27 mouse cellular contexts compared by ENCODE assay signal in the genomic region with DNA sequence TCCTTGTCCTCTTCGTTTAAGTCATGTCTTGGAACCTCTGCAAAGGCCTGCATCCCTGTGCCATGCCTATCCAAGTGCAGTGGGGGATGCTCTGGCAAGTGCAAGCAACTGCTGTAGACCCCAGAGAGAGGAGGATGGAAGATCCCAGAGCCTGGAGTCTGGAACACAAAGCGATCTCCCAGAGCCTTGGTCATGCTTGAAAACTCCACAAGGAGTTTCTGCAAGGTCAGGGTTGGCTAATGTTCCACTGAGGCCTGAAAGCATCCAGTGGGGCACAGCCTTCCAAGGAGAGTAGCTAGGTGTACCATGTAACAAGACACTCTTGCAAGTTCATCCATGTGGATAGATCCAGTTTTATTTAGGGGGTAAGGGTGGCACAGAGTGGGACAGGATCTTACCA. TPM values are rescaled to one million over a fixed set of nuclear protein-coding genes. Genes with fewer than 3 reads are reported as not detected.
DNase-seq lines count a peak whose midpoint lies in the region; ATAC-seq and TF ChIP-seq lines count a peak whose summit lies in the region.
"Had no signal": no experiment of that assay in that cellular context is flagged by ENCODE, and none has a peak within 500 bp of the region (broad histone marks: within the 10 kb centered on the region; RNA-seq: fewer than 3 reads in every experiment).

No protein-coding gene starts in this region.

- H3K4me1 ChIP-seq in liver, postnatal 0 days (ENCODE audit: insufficient read depth): peaks cover 10% of the 10 kb centered on the region
- no peaks in the 10 kb centered on the region for H3K4me1 ChIP-seq in kidney, embryonic 14.5 days (ENCODE audit: control insufficient read depth, insufficient read depth, low read length)
- H3K4me1 ChIP-seq in hindbrain, embryonic 14.5 days (replicated peaks; ENCODE audit: control insufficient read depth, insufficient read depth, low read length): no peaks in the 10 kb centered on the region
- H3K4me1 ChIP-seq: forebrain, embryonic 15.5 days; heart, embryonic 10.5 days; hindbrain, embryonic 15.5 days; limb, embryonic 12.5 days; liver, embryonic 13.5 days had no signal

- no peak for TF ChIP-seq EP300 in liver, postnatal 0 days (IDR thresholded peaks at IDR 0.05; ENCODE audit: low read depth)

- H3K4me3 ChIP-seq in liver, postnatal 0 days (ENCODE audit: low read depth, low read length): no peak overlapping the region
- no peak overlapping the region for H3K4me3 ChIP-seq in kidney, embryonic 14.5 days (ENCODE audit: low read length)
- H3K4me3 ChIP-seq in hindbrain, embryonic 14.5 days (replicated peaks; ENCODE audit: low read length): no peak overlapping the region
- H3K4me3 ChIP-seq: forebrain, embryonic 15.5 days; heart, embryonic 10.5 days; hindbrain, embryonic 15.5 days; limb, embryonic 12.5 days; liver, embryonic 13.5 days had no signal

- H3K4me2 ChIP-seq in liver, postnatal 0 days (ENCODE audit: low read depth, low read length): no peak overlapping the region
- no peak overlapping the region for H3K4me2 ChIP-seq in kidney, embryonic 14.5 days (replicated peaks; ENCODE audit: low read depth, low read length)
- H3K4me2 ChIP-seq in hindbrain, embryonic 14.5 days (replicated peaks): no peak overlapping the region
- H3K4me2 ChIP-seq: forebrain, embryonic 15.5 days; hindbrain, embryonic 15.5 days; limb, embryonic 12.5 days; liver, embryonic 13.5 days; midbrain, embryonic 11.5 days had no signal

- intact Hi-C loops in left cerebral cortex, postnatal 25 days (cut with DNase I): no loop called here

- H3K27me3 ChIP-seq in liver, postnatal 0 days (ENCODE audit: insufficient read depth, low read length): no peaks in the 10 kb centered on the region
- no peaks in the 10 kb centered on the region for H3K27me3 ChIP-seq in kidney, embryonic 14.5 days (ENCODE audit: control insufficient read depth, insufficient read depth, low read length)
- H3K27me3 ChIP-seq in hindbrain, embryonic 14.5 days (ENCODE audit: control insufficient read depth, insufficient read depth, low read length): no peaks in the 10 kb centered on the region
- H3K27me3 ChIP-seq: forebrain, embryonic 15.5 days; hindbrain, embryonic 15.5 days; limb, embryonic 12.5 days; liver, embryonic 13.5 days had no signal

- peaks cover 10% of the 10 kb centered on the region for H3K36me3 ChIP-seq in liver, postnatal 0 days (replicated peaks; ENCODE audit: insufficient read depth, low read length)
- no peaks in the 10 kb centered on the region for H3K36me3 ChIP-seq in kidney, embryonic 14.5 days (ENCODE audit: control insufficient read depth, insufficient read depth, low read length)
- no peaks in the 10 kb centered on the region for H3K36me3 ChIP-seq in hindbrain, embryonic 14.5 days (replicated peaks; ENCODE audit: control insufficient read depth, insufficient read depth)
- H3K36me3 ChIP-seq: forebrain, embryonic 15.5 days; heart, embryonic 10.5 days; hindbrain, embryonic 15.5 days; limb, embryonic 12.5 days had no signal

- no peak overlapping the region for H3K9ac ChIP-seq in liver, postnatal 0 days (replicated peaks)
- no peak overlapping the region for H3K9ac ChIP-seq in kidney, embryonic 14.5 days (ENCODE audit: low read depth, low read length)
- H3K9ac ChIP-seq in hindbrain, embryonic 14.5 days: no peak overlapping the region
- H3K9ac ChIP-seq: forebrain, embryonic 15.5 days; hindbrain, embryonic 15.5 days; limb, embryonic 12.5 days; liver, embryonic 13.5 days had no signal

- H3K9me3 ChIP-seq in liver, postnatal 0 days (ENCODE audit: low read length): no peaks in the 10 kb centered on the region
- H3K9me3 ChIP-seq in kidney, embryonic 14.5 days (ENCODE audit: control insufficient read depth, low read length): no peaks in the 10 kb centered on the region
- no peaks in the 10 kb centered on the region for H3K9me3 ChIP-seq in hindbrain, embryonic 14.5 days (ENCODE audit: control insufficient read depth, low read length)
- H3K9me3 ChIP-seq: forebrain, embryonic 15.5 days; heart, embryonic 10.5 days; hindbrain, embryonic 15.5 days; limb, embryonic 12.5 days; liver, embryonic 13.5 days had no signal

- peak; percentile 16; the same call in 1 of the 2 replicates for ATAC-seq in liver, postnatal 0 days
- peak; percentile 78 for ATAC-seq in kidney, embryonic 14.5 days (ENCODE audit: low FRiP score, low TSS enrichment)
- no peak for ATAC-seq in hindbrain, embryonic 14.5 days (ENCODE audit: low FRiP score)
- ATAC-seq: activated CD4-positive, CD25-positive, alpha-beta regulatory T cell, adult 4 months; CD4-positive, CD25-positive, alpha-beta regulatory T cell, adult 4 months; forebrain, embryonic 15.5 days had no signal

- no peak for TF ChIP-seq CTCF in liver, postnatal 0 days (IDR thresholded peaks at IDR 0.05; ENCODE audit: low read depth)

- H3K27ac ChIP-seq in liver, postnatal 0 days (ENCODE audit: low read depth): peak overlapping the region; percentile 5; the same call in 1 of the 2 replicates
- peak overlapping the region; percentile 3; the same call in 1 of the 2 replicates for H3K27ac ChIP-seq in kidney, embryonic 14.5 days (ENCODE audit: low read depth, low read length)
- no peak overlapping the region for H3K27ac ChIP-seq in hindbrain, embryonic 14.5 days
- H3K27ac ChIP-seq: forebrain, embryonic 15.5 days; heart, embryonic 10.5 days; hindbrain, embryonic 15.5 days; limb, embryonic 12.5 days; liver, embryonic 13.5 days had no signal

- no peak for DNase-seq in liver, postnatal 0 days
- DNase-seq in liver: no peak
- peak; percentile 71 to 79 for DNase-seq in kidney, postnatal 36 days
- DNase-seq in yolk sac, embryonic 10.5 days (ENCODE audit: low spot score): peak; percentile 56
- DNase-seq in left cerebral cortex, postnatal 25 days (ENCODE audit: low spot score in 2 of 2): no peak
- no peak for DNase-seq in spleen, adult 12 weeks (ENCODE audit: low spot score)
- DNase-seq in hindbrain, embryonic 14.5 days (ENCODE audit: low spot score): no peak
- DNase-seq: adrenal gland, postnatal 14 days; cerebellum, adult 11 months; cerebellum, postnatal 10 days; embryo, embryonic 11 days; gastrocnemius, postnatal 36 days; heart, postnatal 14 days; liver, embryonic 13.5 days; retina, postnatal 1 day; right cerebral cortex, postnatal 4 days; thymus, adult 2 months had no signal

- 63% methylated on average over 2 of the region's 2 CpGs for WGBS in liver, postnatal 0 days (ENCODE audit: insufficient replicate concordance)
- 59% methylated on average over 2 of the region's 2 CpGs for WGBS in kidney, embryonic 14.5 days
- WGBS in hindbrain, embryonic 14.5 days: 81% methylated on average over 2 of the region's 2 CpGs

RNA-seq across cellular contexts. Expression of a gene that starts 10.4 kb away (rescaled TPM):
- 0.20 TPM in 1 of 2 replicates, not detected in the other for polyA plus RNA-seq in liver, postnatal 0 days (2015; fragmentation: Nextera tagmentation; extraction: Ambion mirVana)
- polyA plus RNA-seq in kidney, embryonic 14.5 days (2014; fragmentation: Nextera tagmentation; extraction: Ambion mirVana): 0.38 and 0.40 TPM in 2 replicates
- not detected for total RNA-seq in left cerebral cortex, postnatal 25 days (2021)
- 0.26 TPM in 1 of 2 replicates, not detected in the other for polyA plus RNA-seq in hindbrain, embryonic 14.5 days (2014; fragmentation: Nextera tagmentation; extraction: Ambion mirVana)
- total RNA-seq: gastrocnemius, postnatal 36 days; heart, postnatal 14 days; layer of hippocampus, adult 18-20 months; left cerebral cortex, adult 18-20 months had no signal
- polyA plus RNA-seq: CD4-positive, CD25-positive, alpha-beta regulatory T cell, adult 4 months; hindbrain, embryonic 15.5 days; limb, embryonic 12.5 days; liver, embryonic 13.5 days; midbrain, embryonic 11.5 days had no signal

Comparison
In these comparisons a context has a peak if more than half of its experiments do, and no peak if none do; other contexts are left out.
1. DNase-seq: peak in kidney, postnatal 36 days (2 of 2) and yolk sac, embryonic 10.5 days (single experiment); none in liver, postnatal 0 days (single experiment), liver (single experiment), left cerebral cortex, postnatal 25 days (0 of 2), spleen, adult 12 weeks (single experiment) and hindbrain, embryonic 14.5 days (single experiment).